Mouse (Mus musculus): ENCODE measurements at regions not wholly inside any gene's neighbourhood (a gene's known extent, or its start where the extent isn't known, plus 50 kb on each side); places are given as distances from the start of the nearest gene placed in this dataset.

DNA sequence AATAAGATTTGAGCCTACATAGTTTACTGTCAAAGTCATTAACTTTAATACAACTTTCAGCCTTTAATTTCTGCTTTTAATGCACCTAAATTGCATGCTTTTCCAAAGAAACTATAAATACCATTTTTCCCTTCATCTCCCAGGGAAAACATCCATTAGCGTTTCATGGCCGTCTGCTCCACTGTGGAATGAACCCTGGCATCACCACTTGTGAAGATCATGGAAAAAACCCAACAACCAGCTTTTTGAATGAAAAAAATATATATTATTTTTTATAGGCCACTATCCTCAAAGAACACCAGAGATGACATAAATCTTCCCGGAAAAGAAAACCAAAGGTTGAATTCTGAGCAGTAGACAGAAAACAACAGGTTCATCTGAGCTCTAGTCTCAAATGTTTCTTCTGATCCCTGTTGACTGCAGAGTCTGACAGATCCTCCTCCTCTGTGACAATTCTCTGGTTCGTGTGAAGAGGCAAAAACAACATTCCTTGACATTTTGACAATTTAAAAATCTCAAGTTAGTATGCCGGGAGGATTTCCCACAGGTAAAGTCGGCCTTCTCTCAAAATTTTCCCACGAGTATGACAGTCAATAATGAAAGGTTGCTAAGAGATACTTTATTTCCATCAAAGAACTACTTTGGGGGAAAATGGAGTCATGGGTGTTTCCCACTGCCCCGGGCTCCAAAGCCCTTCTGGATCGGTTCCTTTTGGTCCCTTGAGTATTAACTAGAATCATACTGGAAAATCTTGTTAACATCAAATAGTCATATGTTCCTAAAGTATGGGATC, 119.7 kb upstream of the Cpm start:
- 79% methylated on average over 9 of the region's 9 CpGs for WGBS (ENCODE audit: insufficient replicate concordance)
- ATAC-seq (replicated peaks; ENCODE audit: insufficient number of reproducible peaks, low FRiP score, low TSS enrichment) = no peak
- Histone ChIP-seq H3K36me3 (ENCODE audit: control insufficient read depth, insufficient read depth, low read length) (no peaks in the 10 kb centered on the region), H3K9me3 (replicated peaks; ENCODE audit: control insufficient read depth, low read length) (no peaks in the 10 kb centered on the region), H3K4me2 (no peak overlapping the region), H3K27me3 (ENCODE audit: control insufficient read depth, insufficient read depth, low read length) (no peaks in the 10 kb centered on the region), H3K4me1 (ENCODE audit: control insufficient read depth, insufficient read depth, low read length) (no peaks in the 10 kb centered on the region), H3K9ac (ENCODE audit: low read depth, low read length) (no peak overlapping the region), H3K4me3 (ENCODE audit: low read depth, low read length) (no peak overlapping the region), H3K27ac (ENCODE audit: low read depth, low read length) (no peak overlapping the region)

- no peak overlapping the region for H3K4me3 ChIP-seq (ENCODE audit: low read depth, low read length)
- no peaks in the 10 kb centered on the region for H3K36me3 ChIP-seq (ENCODE audit: control insufficient read depth, insufficient read depth, low read length)
- H3K4me1 ChIP-seq (ENCODE audit: control insufficient read depth, insufficient read depth, low read length) = peaks cover 3% of the 10 kb centered on the region; the same call in 1 of the 2 replicates
- WGBS (ENCODE audit: insufficient replicate concordance) = 78% methylated on average over 5 of the region's 5 CpGs
- no peak overlapping the region for H3K9ac ChIP-seq (ENCODE audit: low read depth, low read length)
- no peak overlapping the region for H3K27ac ChIP-seq (ENCODE audit: low read depth, low read length)
- no peak overlapping the region for H3K4me2 ChIP-seq
- H3K9me3 ChIP-seq (replicated peaks; ENCODE audit: control insufficient read depth, low read length) = no peaks in the 10 kb centered on the region
- H3K27me3 ChIP-seq (ENCODE audit: control insufficient read depth, insufficient read depth, low read length) = no peaks in the 10 kb centered on the region
- no peak for ATAC-seq (replicated peaks; ENCODE audit: insufficient number of reproducible peaks, low FRiP score, low TSS enrichment)
Observed at GRCm38 (mm10) chr10:117506252-117506992, 122.9 kb upstream of the Cpm start.

DNA sequence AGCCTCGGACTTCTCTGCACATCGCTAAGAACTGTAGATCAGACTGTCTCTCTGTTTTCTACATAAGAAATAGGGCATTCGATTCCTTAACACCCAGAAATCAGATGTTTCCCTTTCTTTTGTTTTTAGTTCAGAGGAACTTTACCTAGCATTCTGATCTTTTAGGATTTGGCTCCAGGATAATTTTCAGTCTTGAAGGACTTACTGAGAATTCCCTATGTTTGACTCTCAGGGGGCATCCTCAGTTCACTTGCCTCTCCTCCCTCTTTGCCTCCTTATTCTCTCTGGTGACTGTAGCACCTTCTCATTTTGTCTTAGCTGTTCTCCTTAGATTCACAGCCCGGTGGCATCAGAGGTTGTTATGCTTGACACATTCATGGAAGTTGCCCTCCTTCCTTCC, 123.8 kb upstream of the Cpm start:
- no peak overlapping the region for H3K4me2 ChIP-seq
- H3K36me3 ChIP-seq (ENCODE audit: control insufficient read depth, insufficient read depth, low read length) = no peaks in the 10 kb centered on the region
- no peak overlapping the region for H3K4me3 ChIP-seq (ENCODE audit: low read depth, low read length)
- no peak overlapping the region for H3K27ac ChIP-seq (ENCODE audit: low read depth, low read length)
- H3K9ac ChIP-seq (ENCODE audit: low read depth, low read length) = no peak overlapping the region
- no peak for ATAC-seq (replicated peaks; ENCODE audit: insufficient number of reproducible peaks, low FRiP score, low TSS enrichment)
- no peaks in the 10 kb centered on the region for H3K27me3 ChIP-seq (ENCODE audit: control insufficient read depth, insufficient read depth, low read length)
- H3K9me3 ChIP-seq (replicated peaks; ENCODE audit: control insufficient read depth, low read length) = no peaks in the 10 kb centered on the region
- 74% methylated on average over 4 of the region's 4 CpGs for WGBS (ENCODE audit: insufficient replicate concordance)
- peaks cover 3% of the 10 kb centered on the region; the same call in 1 of the 2 replicates for H3K4me1 ChIP-seq (ENCODE audit: control insufficient read depth, insufficient read depth, low read length)

- ATAC-seq (replicated peaks; ENCODE audit: insufficient number of reproducible peaks, low FRiP score, low TSS enrichment) = no peak
- H3K4me1 ChIP-seq (ENCODE audit: control insufficient read depth, insufficient read depth, low read length) = peaks cover 3% of the 10 kb centered on the region; the same call in 1 of the 2 replicates
- H3K9me3 ChIP-seq (replicated peaks; ENCODE audit: control insufficient read depth, low read length) = no peaks in the 10 kb centered on the region
- no peak overlapping the region for H3K4me2 ChIP-seq
- H3K4me3 ChIP-seq (ENCODE audit: low read depth, low read length) = no peak overlapping the region
- H3K27ac ChIP-seq (ENCODE audit: low read depth, low read length) = no peak overlapping the region
- H3K9ac ChIP-seq (ENCODE audit: low read depth, low read length) = no peak overlapping the region
- H3K27me3 ChIP-seq (ENCODE audit: control insufficient read depth, insufficient read depth, low read length) = no peaks in the 10 kb centered on the region
- WGBS (ENCODE audit: insufficient replicate concordance) = 85% methylated on average over 3 of the region's 3 CpGs
- H3K36me3 ChIP-seq (ENCODE audit: control insufficient read depth, insufficient read depth, low read length) = no peaks in the 10 kb centered on the region
Observed at GRCm38 (mm10) chr10:117505057-117505456, 124.2 kb upstream of the Cpm start.

- Histone ChIP-seq H3K27ac (ENCODE audit: low read depth, low read length) (no peak overlapping the region), H3K4me2 (no peak overlapping the region), H3K9ac (ENCODE audit: low read depth, low read length) (no peak overlapping the region), H3K9me3 (replicated peaks; ENCODE audit: control insufficient read depth, low read length) (no peaks in the 10 kb centered on the region), H3K4me1 (ENCODE audit: control insufficient read depth, insufficient read depth, low read length) (peaks cover 3% of the 10 kb centered on the region; the same call in 1 of the 2 replicates), H3K27me3 (ENCODE audit: control insufficient read depth, insufficient read depth, low read length) (no peaks in the 10 kb centered on the region), H3K36me3 (ENCODE audit: control insufficient read depth, insufficient read depth, low read length) (no peaks in the 10 kb centered on the region), H3K4me3 (ENCODE audit: low read depth, low read length) (no peak overlapping the region)
- no peak for ATAC-seq (replicated peaks; ENCODE audit: insufficient number of reproducible peaks, low FRiP score, low TSS enrichment)
- 73% methylated on average over 5 of the region's 5 CpGs for WGBS (ENCODE audit: insufficient replicate concordance)
Observed at GRCm38 (mm10) chr10:117504267-117504902, 124.6 kb upstream of the Cpsf6 start.

DNA sequence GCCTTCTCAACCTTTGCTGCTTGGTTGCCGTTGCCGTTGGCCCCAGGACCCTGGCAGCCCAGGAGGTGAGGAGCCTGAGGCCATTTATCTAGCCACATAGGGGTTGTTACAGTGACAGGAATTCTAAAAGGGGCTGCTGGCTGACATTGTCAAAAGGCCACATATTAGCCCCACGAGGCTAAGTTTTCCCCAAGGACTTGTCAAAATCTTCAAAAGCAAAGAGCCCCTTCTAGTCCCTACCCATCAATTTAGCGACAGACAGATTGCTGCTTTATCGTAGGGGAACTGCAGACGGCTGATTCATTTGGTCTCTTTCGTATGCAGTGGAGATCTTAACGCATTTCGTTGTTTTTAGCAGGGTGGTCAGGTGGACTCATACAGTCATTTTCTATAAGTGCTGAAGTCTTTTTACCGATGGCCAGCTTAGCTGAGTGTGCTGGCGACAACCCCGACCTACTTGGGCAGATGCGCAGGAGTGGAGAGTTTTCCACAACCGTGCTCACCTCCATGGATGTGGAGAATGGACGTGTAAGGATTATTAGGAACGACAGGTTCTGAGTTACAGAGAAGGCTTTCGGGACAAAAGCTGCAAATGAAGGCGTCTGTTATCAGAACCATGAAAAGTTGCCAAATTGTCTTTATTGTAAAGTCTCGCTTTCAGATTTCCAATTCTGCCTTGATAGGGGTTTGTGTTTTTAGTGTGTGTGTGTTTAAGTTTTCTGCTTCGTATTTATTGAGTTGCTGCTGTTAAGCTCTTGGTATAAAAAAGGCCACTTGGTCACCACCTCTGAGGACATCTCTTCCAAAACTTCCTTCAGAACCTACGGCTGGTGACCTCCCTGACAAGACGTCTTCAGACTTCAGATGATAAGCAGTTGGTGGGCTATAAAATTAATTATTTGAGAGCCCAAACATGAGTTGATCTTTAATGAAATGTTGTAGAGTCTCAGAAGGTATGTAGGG, 123.7 kb upstream of the Cpsf6 start:
- H3K4me3 ChIP-seq (ENCODE audit: low read depth, low read length) = no peak overlapping the region
- H3K4me1 ChIP-seq (ENCODE audit: control insufficient read depth, insufficient read depth, low read length) = peaks cover 3% of the 10 kb centered on the region; the same call in 1 of the 2 replicates
- no peak overlapping the region for H3K4me2 ChIP-seq
- 71% methylated on average over 22 of the region's 22 CpGs for WGBS (ENCODE audit: insufficient replicate concordance)
- no peak overlapping the region for H3K9ac ChIP-seq (ENCODE audit: low read depth, low read length)
- H3K27ac ChIP-seq (ENCODE audit: low read depth, low read length) = no peak overlapping the region
- no peaks in the 10 kb centered on the region for H3K36me3 ChIP-seq (ENCODE audit: control insufficient read depth, insufficient read depth, low read length)
- H3K9me3 ChIP-seq (replicated peaks; ENCODE audit: control insufficient read depth, low read length) = no peaks in the 10 kb centered on the region
- no peaks in the 10 kb centered on the region for H3K27me3 ChIP-seq (ENCODE audit: control insufficient read depth, insufficient read depth, low read length)
- no peak for ATAC-seq (replicated peaks; ENCODE audit: insufficient number of reproducible peaks, low FRiP score, low TSS enrichment)

DNA sequence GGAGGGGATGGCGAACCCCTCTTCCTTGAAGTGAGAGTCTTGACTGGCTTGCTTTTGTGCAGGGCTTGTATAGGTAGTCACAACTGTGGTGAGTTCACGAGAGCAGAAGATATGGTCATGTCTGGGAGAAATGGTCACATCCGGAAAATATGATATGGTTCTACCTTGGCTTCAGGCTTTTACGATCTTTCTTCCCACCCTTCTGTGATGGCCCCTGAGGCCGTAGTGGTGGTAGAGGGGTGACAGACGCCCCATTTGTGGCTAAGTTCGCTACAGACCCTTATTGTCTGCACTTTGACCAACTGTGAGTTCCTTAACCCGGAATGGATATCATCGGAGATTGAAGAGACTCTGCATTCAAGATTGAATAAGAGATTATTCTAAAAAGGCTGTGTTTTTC, 122.9 kb upstream of the Cpsf6 start:
- Histone ChIP-seq H3K36me3 (ENCODE audit: control insufficient read depth, insufficient read depth, low read length) (no peaks in the 10 kb centered on the region), H3K9me3 (replicated peaks; ENCODE audit: control insufficient read depth, low read length) (no peaks in the 10 kb centered on the region), H3K27me3 (ENCODE audit: control insufficient read depth, insufficient read depth, low read length) (no peaks in the 10 kb centered on the region), H3K9ac (ENCODE audit: low read depth, low read length) (no peak overlapping the region), H3K4me1 (ENCODE audit: control insufficient read depth, insufficient read depth, low read length) (peaks cover 3% of the 10 kb centered on the region; the same call in 1 of the 2 replicates), H3K4me3 (ENCODE audit: low read depth, low read length) (no peak overlapping the region), H3K27ac (ENCODE audit: low read depth, low read length) (no peak overlapping the region), H3K4me2 (no peak overlapping the region)
- no peak for ATAC-seq (replicated peaks; ENCODE audit: insufficient number of reproducible peaks, low FRiP score, low TSS enrichment)
- 78% methylated on average over 9 of the region's 9 CpGs for WGBS (ENCODE audit: insufficient replicate concordance)

DNA sequence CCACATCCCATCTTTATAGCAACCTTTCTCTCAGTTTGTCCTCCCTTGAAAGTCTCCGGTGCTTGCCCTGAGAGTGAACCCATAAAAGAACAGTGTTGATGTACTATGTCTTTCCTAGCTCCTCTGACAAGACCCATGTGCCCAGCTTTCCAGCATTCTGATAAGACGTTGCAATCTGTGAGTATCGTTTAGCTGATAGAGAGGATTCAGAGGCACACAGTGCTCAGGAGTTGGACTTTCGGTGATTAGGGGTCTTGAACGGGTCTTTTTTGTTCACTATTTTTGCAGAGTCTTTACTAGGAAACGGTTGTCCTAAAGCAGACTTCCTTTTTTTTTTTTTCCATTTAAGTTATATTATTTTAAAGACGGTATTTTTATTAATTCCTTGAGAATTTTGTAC, 122.3 kb upstream of the Cpsf6 start:
- ATAC-seq (replicated peaks; ENCODE audit: insufficient number of reproducible peaks, low FRiP score, low TSS enrichment) = no peak
- H3K4me2 ChIP-seq = no peak overlapping the region
- no peaks in the 10 kb centered on the region for H3K9me3 ChIP-seq (replicated peaks; ENCODE audit: control insufficient read depth, low read length)
- H3K36me3 ChIP-seq (ENCODE audit: control insufficient read depth, insufficient read depth, low read length) = no peaks in the 10 kb centered on the region
- 45% methylated on average over 7 of the region's 7 CpGs for WGBS (ENCODE audit: insufficient replicate concordance)
- no peak overlapping the region for H3K27ac ChIP-seq (ENCODE audit: low read depth, low read length)
- H3K9ac ChIP-seq (ENCODE audit: low read depth, low read length) = no peak overlapping the region
- H3K27me3 ChIP-seq (ENCODE audit: control insufficient read depth, insufficient read depth, low read length) = no peaks in the 10 kb centered on the region
- no peak overlapping the region for H3K4me3 ChIP-seq (ENCODE audit: low read depth, low read length)
- H3K4me1 ChIP-seq (ENCODE audit: control insufficient read depth, insufficient read depth, low read length) = peaks cover 3% of the 10 kb centered on the region; the same call in 1 of the 2 replicates

Data from heart, embryonic 11.5 days (tissue).